Mouse (Mus musculus): ENCODE measurements around the gene 2210016F16Rik. TPM values are rescaled to one million over a fixed set of nuclear protein-coding genes. Genes with fewer than 3 reads are reported as not detected.
"Not testable (repeated sequence)": the region's sequence is repeated elsewhere in the genome, so short reads cannot be mapped to it uniquely, and the experiment has no call there.

Gene 2210016F16Rik
- polyA plus RNA-seq, 1 experiment from 2014 or later = 30.1 TPM

GRCm38 (mm10) chr13:58402003-58402743, 17.1 kb upstream of the 2210016F16Rik start, which contains the start of gene Rmi1:
TSS of gene Rmi1 (plus strand) at chr13:58402248.
- ATAC-seq (ENCODE audit: insufficient number of reproducible peaks, low FRiP score, low TSS enrichment, low read depth) = peak; percentile 95
- H3K36me3 ChIP-seq = peaks cover 10% of the 10 kb centered on the region
- H3K4me1 ChIP-seq = peaks cover 3% of the 10 kb centered on the region; the same call in 1 of the 2 replicates
- 1% methylated on average over 75 of the region's 91 CpGs for WGBS
- H3K4me2 ChIP-seq (replicated peaks) = peak within 1 kb of the TSS; percentile 60
- peak within 1 kb of the TSS; percentile 99 for H3K27ac ChIP-seq (replicated peaks)
- H3K27me3 ChIP-seq = no peaks in the 10 kb centered on the region
- peak within 1 kb of the TSS; percentile 99 for H3K9ac ChIP-seq
- H3K9me3 ChIP-seq (replicated peaks) = no peaks in the 10 kb centered on the region
- peak within 1 kb of the TSS; percentile 99 for H3K4me3 ChIP-seq (replicated peaks)

GRCm38 (mm10) chr13:58401135-58402002, 16.3 kb upstream of the 2210016F16Rik start:
- peak; percentile 29 for ATAC-seq (ENCODE audit: insufficient number of reproducible peaks, low FRiP score, low TSS enrichment, low read depth)
- Histone ChIP-seq H3K4me2 (replicated peaks) (peak overlapping the region; percentile 60), H3K9ac (peak overlapping the region; percentile 99), H3K4me3 (replicated peaks) (peak overlapping the region; percentile 99), H3K27ac (replicated peaks) (peak overlapping the region; percentile 99), H3K27me3 (no peaks in the 10 kb centered on the region), H3K9me3 (replicated peaks) (no peaks in the 10 kb centered on the region), H3K36me3 (peaks cover 13% of the 10 kb centered on the region), H3K4me1 (peaks cover 3% of the 10 kb centered on the region; the same call in 1 of the 2 replicates)
- under 1% methylated on average over 88 of the region's 100 CpGs for WGBS

- peaks cover 3% of the 10 kb centered on the region; the same call in 1 of the 2 replicates for H3K4me1 ChIP-seq
- WGBS = 0% methylated on average over 11 of the region's 11 CpGs
- no peaks in the 10 kb centered on the region for H3K9me3 ChIP-seq (replicated peaks)
- peak overlapping the region; percentile 60 for H3K4me2 ChIP-seq (replicated peaks)
- peak overlapping the region; percentile 99 for H3K9ac ChIP-seq
- peaks cover 21% of the 10 kb centered on the region for H3K36me3 ChIP-seq
- ATAC-seq (ENCODE audit: insufficient number of reproducible peaks, low FRiP score, low TSS enrichment, low read depth) = no peak
- H3K4me3 ChIP-seq (replicated peaks) = peak overlapping the region; percentile 99
- H3K27ac ChIP-seq (replicated peaks) = no peak overlapping the region
- H3K27me3 ChIP-seq = no peaks in the 10 kb centered on the region
Measured at GRCm38 (mm10) chr13:58400576-58400975, 15.6 kb upstream of the 2210016F16Rik start.

GRCm38 (mm10) chr13:58397651-58398050, 12.6 kb upstream of the 2210016F16Rik start:
- WGBS = 89% methylated on average over 13 of the region's 13 CpGs
- Histone ChIP-seq H3K36me3 (peaks cover 43% of the 10 kb centered on the region), H3K4me2 (replicated peaks) (no peak overlapping the region), H3K27me3 (no peaks in the 10 kb centered on the region), H3K4me3 (replicated peaks) (no peak overlapping the region), H3K4me1 (peaks cover 3% of the 10 kb centered on the region; the same call in 1 of the 2 replicates), H3K9me3 (replicated peaks) (no peaks in the 10 kb centered on the region), H3K9ac (no peak overlapping the region), H3K27ac (replicated peaks) (no peak overlapping the region)
- no peak for ATAC-seq (ENCODE audit: insufficient number of reproducible peaks, low FRiP score, low TSS enrichment, low read depth)

GRCm38 (mm10) chr13:58394392-58394791, 9.4 kb upstream of the 2210016F16Rik start:
- ATAC-seq (ENCODE audit: insufficient number of reproducible peaks, low FRiP score, low TSS enrichment, low read depth); H3K27ac ChIP-seq (replicated peaks); H3K4me3 ChIP-seq (replicated peaks); H3K9ac ChIP-seq; H3K4me2 ChIP-seq (replicated peaks); H3K9me3 ChIP-seq (replicated peaks); H3K4me1 ChIP-seq; H3K27me3 ChIP-seq: not testable (repeated sequence)
- WGBS = 82% methylated on average over 11 of the region's 11 CpGs
- peaks cover 60% of the 10 kb centered on the region for H3K36me3 ChIP-seq

- WGBS = 74% methylated on average over 2 of the region's 2 CpGs
Measured at GRCm38 (mm10) chr13:58389324-58389951, 4.4 kb upstream of the 2210016F16Rik start.

GRCm38 (mm10) chr13:58388379-58388778, 3.4 kb upstream of the 2210016F16Rik start:
- H3K36me3 ChIP-seq = peaks cover 22% of the 10 kb centered on the region
- H3K4me2 ChIP-seq (replicated peaks) = no peak overlapping the region
- peaks cover 10% of the 10 kb centered on the region for H3K4me1 ChIP-seq
- 45% methylated on average over 3 of the region's 3 CpGs for WGBS
- ATAC-seq (ENCODE audit: insufficient number of reproducible peaks, low FRiP score, low TSS enrichment, low read depth) = no peak
- no peak overlapping the region for H3K27ac ChIP-seq (replicated peaks)
- H3K9ac ChIP-seq = no peak overlapping the region
- H3K9me3 ChIP-seq (replicated peaks) = no peaks in the 10 kb centered on the region
- no peaks in the 10 kb centered on the region for H3K27me3 ChIP-seq
- H3K4me3 ChIP-seq (replicated peaks) = no peak overlapping the region

More at GRCm38 (mm10) chr13:58389324-58389951, 4.4 kb upstream of the 2210016F16Rik start:
- Histone ChIP-seq H3K4me1 (peaks cover 5% of the 10 kb centered on the region; the same call in 1 of the 2 replicates), H3K4me2 (replicated peaks) (no peak overlapping the region), H3K27ac (replicated peaks) (no peak overlapping the region), H3K9me3 (replicated peaks) (no peaks in the 10 kb centered on the region), H3K9ac (no peak overlapping the region), H3K27me3 (no peaks in the 10 kb centered on the region), H3K36me3 (peaks cover 29% of the 10 kb centered on the region), H3K4me3 (replicated peaks) (no peak overlapping the region)
- no peak for ATAC-seq (ENCODE audit: insufficient number of reproducible peaks, low FRiP score, low TSS enrichment, low read depth)

- Histone ChIP-seq H3K4me3 (replicated peaks) (no peak overlapping the region), H3K4me1 (peaks cover 10% of the 10 kb centered on the region), H3K36me3 (peaks cover 19% of the 10 kb centered on the region), H3K27ac (replicated peaks) (no peak overlapping the region), H3K9ac (no peak overlapping the region), H3K9me3 (replicated peaks) (no peaks in the 10 kb centered on the region), H3K27me3 (no peaks in the 10 kb centered on the region), H3K4me2 (replicated peaks) (no peak overlapping the region)
- ATAC-seq (ENCODE audit: insufficient number of reproducible peaks, low FRiP score, low TSS enrichment, low read depth) = no peak
- WGBS = 10% methylated on average over 7 of the region's 7 CpGs
Measured at GRCm38 (mm10) chr13:58387948-58388347, 2.9 kb upstream of the 2210016F16Rik start.

- ATAC-seq (ENCODE audit: insufficient number of reproducible peaks, low FRiP score, low TSS enrichment, low read depth) = no peak
- Histone ChIP-seq H3K27me3 (no peaks in the 10 kb centered on the region), H3K27ac (replicated peaks) (peak overlapping the region; percentile 48; the same call in 1 of the 2 replicates), H3K36me3 (peaks cover 27% of the 10 kb centered on the region), H3K4me1 (peaks cover 10% of the 10 kb centered on the region), H3K4me3 (replicated peaks) (peak overlapping the region; percentile 67), H3K9me3 (replicated peaks) (0 out of 2 replicates have a peak, but pooled peaks cover 9% of the 10 kb centered on the region), H3K9ac (no peak overlapping the region), H3K4me2 (replicated peaks) (peak overlapping the region; percentile 82)
- 81% methylated on average over 7 of the region's 7 CpGs for WGBS
Measured at GRCm38 (mm10) chr13:58385547-58385920, 509 bp upstream of the 2210016F16Rik start.

GRCm38 (mm10) chr13:58384371-58384770, 654 bp downstream of the 2210016F16Rik start:
- H3K9ac ChIP-seq = peak overlapping the region; percentile 75
- peaks cover 17% of the 10 kb centered on the region; the same call in 1 of the 2 replicates for H3K9me3 ChIP-seq (replicated peaks)
- H3K4me1 ChIP-seq = peaks cover 10% of the 10 kb centered on the region
- H3K36me3 ChIP-seq = peaks cover 26% of the 10 kb centered on the region
- no peaks in the 10 kb centered on the region for H3K27me3 ChIP-seq
- no peak overlapping the region for H3K27ac ChIP-seq (replicated peaks)
- peak overlapping the region; percentile 67 for H3K4me3 ChIP-seq (replicated peaks)
- ATAC-seq (ENCODE audit: insufficient number of reproducible peaks, low FRiP score, low TSS enrichment, low read depth) = no peak
- 37% methylated on average over 11 of the region's 11 CpGs for WGBS
- H3K4me2 ChIP-seq (replicated peaks) = peak overlapping the region; percentile 82

- H3K4me3 ChIP-seq (replicated peaks) = no peak overlapping the region
- no peak overlapping the region for H3K27ac ChIP-seq (replicated peaks)
- H3K9ac ChIP-seq = no peak overlapping the region
- H3K36me3 ChIP-seq = no peaks in the 10 kb centered on the region
- no peaks in the 10 kb centered on the region for H3K27me3 ChIP-seq
- no peak overlapping the region for H3K4me2 ChIP-seq (replicated peaks)
- 80% methylated on average over 2 of the region's 2 CpGs for WGBS
- ATAC-seq (ENCODE audit: insufficient number of reproducible peaks, low FRiP score, low TSS enrichment, low read depth) = no peak
- no peaks in the 10 kb centered on the region for H3K4me1 ChIP-seq
- 0 out of 2 replicates have a peak, but pooled peaks cover 4% of the 10 kb centered on the region for H3K9me3 ChIP-seq (replicated peaks)
Measured at GRCm38 (mm10) chr13:58373153-58373470, 11.9 kb downstream of the 2210016F16Rik start.

All from embryonic facial prominence, embryonic 15.5 days (tissue).